Mouse (Mus musculus): ENCODE measurements at regions not wholly inside any gene's neighbourhood (a gene's known extent, or its start where the extent isn't known, plus 50 kb on each side); places are given as distances from the start of the nearest gene placed in this dataset.
"Not testable (repeated sequence)": the region's sequence is repeated elsewhere in the genome, so short reads cannot be mapped to it uniquely, and the experiment has no call there.

DNA sequence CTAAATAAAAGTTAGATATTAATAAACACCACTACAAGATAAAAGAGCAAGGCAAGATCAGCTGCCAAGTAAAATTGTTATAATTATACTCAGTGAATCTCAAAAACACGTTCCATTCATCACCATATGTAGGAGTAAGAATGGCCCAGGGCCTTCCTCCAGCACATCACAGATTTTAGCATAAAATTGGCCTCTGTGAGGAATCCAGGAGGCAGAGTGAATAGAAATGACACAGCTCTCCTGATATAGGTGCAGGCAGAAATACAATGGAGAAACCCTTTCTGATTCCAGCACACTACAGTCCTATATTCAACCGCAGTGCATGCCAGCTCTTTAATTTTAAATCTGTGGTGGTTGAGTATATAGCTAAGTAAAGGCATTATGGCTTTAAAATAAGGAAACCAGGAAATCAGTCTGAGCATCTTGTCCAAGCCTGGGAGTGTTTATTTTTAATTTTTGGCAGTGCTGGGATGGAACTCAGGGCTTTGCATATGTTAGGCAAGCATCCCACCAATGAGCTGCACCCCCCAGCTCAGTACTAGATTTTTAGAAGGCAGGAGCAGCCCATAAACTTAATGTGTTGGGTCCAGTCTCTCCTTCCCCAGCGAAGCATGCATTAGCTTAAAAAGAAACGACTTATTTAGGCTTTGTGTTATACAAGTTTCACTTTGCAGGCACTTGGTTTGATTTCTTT, 158.3 kb upstream of the Ptprz1 start:
- in situ Hi-C loops (cut with MboI; ENCODE audit: unreplicated experiment in 2 of 2) = no loop called here

DNA sequence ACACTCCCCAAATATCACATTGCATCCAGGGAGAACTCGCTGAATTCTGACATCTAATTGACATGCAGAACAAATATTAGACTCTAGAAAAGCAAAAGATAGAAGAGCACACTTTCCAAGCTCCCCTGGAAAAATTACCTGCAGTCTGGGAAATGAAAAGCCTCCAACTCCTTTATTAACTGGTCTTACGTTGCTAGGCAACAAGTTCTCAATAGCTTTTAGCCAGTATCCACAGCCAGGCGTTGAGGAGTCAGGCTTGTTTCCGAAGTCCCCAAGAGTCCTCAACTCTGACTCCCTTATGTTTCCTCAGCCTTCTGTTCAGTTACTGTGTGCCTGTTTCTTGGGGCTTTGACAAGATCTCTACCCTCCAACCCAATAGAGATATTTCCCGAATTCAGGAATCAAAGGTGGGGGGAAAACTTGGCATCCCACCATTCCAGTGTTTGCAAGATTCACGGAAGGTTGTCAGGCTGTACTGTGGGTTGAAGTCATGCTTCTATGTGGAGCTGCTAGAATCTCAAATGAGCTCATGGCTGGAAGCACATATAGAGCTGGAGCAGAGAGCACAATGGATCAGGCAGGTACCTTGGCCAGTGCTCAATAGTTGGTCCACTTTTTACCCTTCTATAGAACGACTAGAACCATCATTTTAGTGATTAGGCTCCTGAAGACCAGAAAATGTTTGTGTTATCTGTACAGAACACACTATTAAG, 159.0 kb upstream of the Ptprz1 start:
- in situ Hi-C loops (cut with MboI; ENCODE audit: unreplicated experiment in 2 of 2) = no loop called here

DNA sequence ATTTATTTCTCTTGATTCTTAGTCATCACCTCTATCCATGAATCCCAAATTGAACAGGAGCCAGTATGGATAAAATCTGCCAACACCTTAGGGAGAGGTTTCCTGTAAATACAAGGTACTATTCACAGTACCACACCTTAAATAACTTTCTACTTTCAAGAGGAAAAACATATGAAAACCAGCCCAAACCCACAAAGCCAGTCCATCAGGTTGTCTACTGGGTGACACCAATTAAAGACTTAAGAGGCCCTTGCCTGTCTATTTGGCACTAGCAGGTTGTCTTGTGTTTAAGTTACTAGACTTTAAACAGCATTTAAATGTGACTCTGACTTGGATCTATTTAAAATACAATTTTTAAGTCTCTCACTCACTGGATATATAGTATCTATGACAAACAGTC, 177.1 kb upstream of the Ptprz1 start:
- in situ Hi-C loops (cut with MboI; ENCODE audit: unreplicated experiment in 2 of 2) = no loop called here

DNA sequence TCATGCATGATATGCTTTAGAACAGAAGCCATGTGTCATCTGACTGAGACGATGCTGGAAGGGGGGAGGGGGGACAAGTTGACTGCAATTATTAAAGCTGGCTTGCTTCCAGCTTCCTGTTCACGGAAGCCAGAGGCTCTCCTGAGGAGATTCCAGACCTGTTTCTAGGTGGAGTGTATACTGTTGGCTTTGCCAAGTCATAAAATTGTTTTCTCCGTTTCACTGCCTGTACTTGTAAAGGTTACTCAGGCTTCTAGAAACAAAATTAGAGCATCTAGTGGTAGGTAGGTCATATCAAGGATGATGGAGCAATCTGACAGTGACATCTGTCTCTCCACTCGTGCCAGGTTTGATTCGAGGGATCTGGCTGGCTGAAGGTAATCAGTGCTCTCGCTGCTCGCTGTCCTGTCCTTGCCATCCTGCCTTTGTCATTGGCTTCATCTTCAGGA, 186.6 kb upstream of the Ptprz1 start:
- in situ Hi-C loops (cut with MboI; ENCODE audit: unreplicated experiment in 2 of 2) = no loop called here

DNA sequence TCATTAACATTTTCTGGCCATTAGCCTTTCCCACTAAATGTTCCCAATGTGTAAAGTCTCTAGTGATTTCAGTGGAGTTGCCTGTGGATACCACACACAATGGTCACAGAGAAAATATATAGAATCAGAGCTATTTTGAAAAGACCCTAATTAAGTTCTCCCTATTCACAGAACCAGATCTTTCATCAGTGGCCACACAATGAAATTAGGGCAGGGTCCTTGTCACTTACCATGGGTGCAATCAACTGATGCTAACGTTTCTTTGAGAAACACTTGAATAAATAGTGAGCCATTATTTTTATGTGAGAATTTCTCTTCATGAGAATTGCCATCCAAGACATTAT, 200.7 kb upstream of the Ptprz1 start:
- in situ Hi-C loops (cut with MboI; ENCODE audit: unreplicated experiment in 2 of 2) = no loop called here

DNA sequence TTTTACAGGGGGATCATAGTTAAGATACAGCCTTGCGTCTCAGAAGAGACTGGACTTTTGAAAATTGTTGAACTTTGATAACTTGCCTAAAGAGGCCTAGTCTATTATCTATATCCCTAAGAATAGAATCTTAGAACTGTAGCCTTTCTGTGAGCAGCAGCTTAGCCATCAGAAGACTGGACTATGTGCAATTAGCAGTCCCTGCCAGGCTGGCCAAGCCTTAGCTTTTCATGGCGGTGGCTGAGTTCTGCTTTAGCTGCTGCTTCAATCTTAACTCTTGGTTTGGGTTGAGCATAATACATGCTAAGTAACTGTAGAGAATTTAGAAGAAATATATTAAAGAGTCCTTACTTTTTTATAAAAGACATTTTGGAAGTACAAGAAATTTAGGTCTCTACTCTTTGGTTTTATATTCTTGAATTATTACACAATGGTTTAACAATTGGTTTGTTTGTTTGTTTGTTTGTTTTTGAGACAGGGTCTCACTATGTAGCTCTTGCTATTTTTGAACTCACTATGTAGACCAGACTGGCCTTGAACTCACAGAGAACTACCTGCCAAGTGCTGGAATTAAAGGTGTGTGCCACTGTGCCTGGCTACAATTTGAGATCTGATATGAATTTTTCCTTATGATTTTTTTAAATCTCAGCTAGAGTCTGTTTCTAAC, 201.2 kb upstream of the Ptprz1 start:
- in situ Hi-C loops (cut with MboI; ENCODE audit: unreplicated experiment in 2 of 2) = no loop called here

DNA sequence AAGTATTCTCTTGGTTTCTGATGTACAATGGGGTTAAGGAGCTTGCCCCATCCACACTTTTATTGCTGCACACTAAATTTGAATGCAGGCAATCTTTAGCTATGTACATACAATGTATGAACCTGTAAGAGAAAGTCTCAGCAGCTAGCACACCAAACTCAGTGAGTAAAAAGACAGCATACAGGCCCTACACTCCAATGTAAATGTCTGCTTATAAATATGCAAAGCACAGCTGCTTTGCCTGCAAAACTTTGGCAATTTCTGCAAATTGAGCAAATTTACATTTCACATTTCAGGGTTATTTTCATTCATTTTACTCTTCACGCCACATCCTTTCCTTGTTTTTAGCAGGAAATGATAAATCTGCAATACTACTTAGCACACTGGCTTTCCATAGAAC, 203.8 kb upstream of the Ptprz1 start:
- in situ Hi-C loops (cut with MboI; ENCODE audit: unreplicated experiment in 2 of 2) = no loop called here

DNA sequence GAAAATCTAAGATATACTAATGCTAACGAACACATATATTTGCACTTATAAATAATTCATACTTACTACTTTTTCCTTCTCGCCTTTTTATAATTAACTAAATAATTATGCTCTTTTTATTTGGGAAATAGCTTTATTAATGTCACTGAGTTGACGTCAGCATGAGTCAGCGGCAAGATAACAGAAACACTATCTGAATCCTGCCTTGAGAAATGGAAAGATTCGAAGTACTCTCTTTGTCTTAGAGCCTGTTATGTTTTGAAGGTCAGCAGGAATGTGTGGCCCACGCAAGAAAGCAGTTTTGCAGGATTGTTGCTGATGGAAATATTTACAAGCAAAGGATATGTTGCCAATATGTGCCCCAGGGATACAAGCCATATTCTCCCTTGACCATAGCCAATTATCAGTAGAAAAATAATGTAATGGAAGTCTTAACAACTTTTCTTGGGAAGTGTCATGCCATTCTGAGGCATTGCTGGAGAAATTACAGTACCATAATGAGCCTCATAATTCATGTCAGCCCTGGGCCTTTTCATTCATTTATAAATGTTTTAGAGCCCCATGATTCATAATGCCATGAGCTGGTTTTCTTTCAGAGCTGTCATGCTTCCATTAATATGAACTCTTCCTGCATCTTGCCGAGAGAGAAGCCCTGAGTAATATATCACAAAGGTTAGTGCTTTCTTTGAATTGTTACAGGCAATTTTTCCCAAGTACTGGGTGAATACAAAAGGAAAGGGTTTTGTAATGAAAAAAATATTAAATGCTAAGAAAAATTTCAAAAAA, 206.9 kb upstream of the Ptprz1 start:
- in situ Hi-C loops (cut with MboI; ENCODE audit: unreplicated experiment in 2 of 2) = no loop called here

DNA sequence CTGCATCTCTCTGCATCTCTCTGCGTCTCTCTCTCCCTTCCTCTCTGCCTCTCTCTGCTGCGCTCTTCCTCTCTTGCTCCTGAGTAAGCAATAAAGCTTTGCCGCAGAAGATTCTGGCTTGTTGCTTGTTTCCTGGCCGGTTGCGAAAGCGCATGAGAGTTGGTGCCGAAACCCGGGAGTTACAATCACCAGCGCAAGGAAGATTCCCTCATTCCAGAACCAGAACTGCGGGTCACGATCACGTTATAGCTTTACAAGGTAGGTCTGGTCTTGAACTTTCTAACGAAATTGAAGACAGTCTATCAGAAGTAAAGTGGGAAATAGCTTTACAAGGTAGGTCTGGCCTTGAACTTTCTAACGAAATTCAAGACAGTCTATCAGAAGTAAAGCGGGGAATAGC, 217.9 kb upstream of the Ptprz1 start:
- in situ Hi-C loops (cut with MboI; ENCODE audit: unreplicated experiment in 2 of 2) = not testable (repeated sequence)

DNA sequence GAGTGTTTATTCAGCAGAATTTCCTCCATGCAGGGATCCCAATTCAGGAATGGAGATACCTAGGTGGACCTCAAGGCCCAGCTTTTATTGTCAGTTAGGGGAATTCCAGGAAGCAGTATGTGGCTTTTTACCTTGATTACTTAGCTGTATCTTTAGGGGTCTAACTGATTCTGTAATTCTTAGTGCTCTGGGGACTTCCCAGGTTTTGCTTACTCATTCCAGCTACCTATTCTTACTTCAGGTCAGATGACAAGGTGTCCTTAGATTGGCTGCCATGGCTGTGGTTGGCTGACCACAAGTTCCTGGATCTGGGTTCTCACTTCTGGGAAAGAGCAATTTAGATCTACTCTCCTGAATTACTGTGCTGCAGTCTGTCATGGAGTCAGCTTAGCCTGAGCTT, 235.2 kb upstream of the Ptprz1 start:
- in situ Hi-C loops (cut with MboI; ENCODE audit: unreplicated experiment in 2 of 2) = no loop called here

DNA sequence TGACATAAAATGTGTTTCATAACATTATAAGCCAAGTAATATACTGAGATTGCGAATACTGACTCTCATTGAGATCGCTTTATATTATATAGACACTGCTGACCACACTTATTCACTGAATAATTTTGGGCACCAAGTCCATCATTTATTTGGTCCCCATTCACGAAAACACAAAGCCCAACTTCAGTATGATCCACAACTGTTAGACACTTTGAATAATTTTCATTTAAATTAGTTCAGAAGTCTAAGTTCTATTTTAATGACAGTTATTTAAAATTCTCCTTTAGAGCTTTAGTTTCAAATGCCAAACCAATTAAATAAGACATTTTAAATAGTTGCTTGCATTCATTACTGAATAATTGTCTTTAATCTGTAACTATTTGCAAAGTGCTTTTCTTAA, 240.2 kb upstream of the Ptprz1 start:
- in situ Hi-C loops (cut with MboI; ENCODE audit: unreplicated experiment in 2 of 2) = no loop called here

DNA sequence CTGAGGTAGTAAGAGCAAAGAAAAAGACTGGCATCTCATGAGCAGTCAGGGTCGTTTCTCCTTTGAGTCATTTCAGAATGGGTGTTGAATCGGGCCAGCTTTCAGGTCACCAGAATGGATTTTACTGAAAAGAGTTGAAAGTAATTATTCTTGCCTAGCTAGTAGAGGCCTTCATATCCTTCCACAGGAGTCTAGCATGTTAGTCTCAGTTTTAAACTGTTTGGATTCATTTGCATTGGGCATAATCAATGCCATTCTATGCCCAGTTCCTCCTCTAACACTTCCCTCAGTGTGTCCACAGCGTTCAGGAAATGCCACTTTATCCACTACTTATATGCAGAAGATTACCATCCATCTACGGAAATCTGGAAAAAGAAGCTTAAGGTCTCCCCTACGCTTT, 240.6 kb upstream of the Ptprz1 start:
- in situ Hi-C loops (cut with MboI; ENCODE audit: unreplicated experiment in 2 of 2) = no loop called here

DNA sequence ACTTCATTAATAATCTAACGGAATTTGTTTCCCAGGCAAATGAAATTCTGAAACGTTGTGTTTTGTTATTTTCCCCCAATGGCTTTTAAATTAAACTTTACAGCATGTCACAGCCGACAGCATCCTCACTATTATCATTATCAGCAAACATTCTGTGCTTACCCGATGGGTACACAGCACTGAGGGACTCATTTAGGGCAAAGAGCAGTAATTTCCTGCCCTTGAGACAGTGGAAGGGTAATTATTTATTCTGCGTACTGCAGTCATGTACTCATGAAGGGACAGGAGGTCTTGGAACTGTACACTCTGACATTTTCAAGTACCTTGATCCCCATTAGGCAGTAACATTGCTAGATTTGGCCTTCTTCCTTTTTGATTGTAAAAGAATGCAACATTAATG, 235.5 kb upstream of the Fam3c start:
- in situ Hi-C loops (cut with MboI; ENCODE audit: unreplicated experiment in 2 of 2) = no loop called here

DNA sequence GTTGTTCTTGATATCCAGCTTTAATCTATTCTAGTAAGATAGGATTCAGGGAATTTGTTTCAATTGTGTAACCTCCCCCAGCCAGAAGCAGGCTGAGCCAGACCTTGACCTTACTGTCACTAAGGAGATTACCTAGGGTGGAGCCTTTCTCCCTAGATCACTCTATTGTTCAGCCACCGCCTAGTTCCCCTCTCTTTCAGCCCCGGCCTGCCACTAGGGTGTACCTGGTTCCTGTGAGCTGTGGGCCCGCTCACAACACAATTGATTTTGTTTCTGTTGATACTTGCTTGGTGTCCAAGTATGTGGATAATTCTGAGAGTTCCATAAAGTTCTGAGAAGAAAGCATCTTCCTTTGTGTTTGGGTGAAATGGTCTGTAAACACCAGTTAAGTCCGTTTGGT, 228.8 kb upstream of the Fam3c start:
- in situ Hi-C loops (cut with MboI; ENCODE audit: unreplicated experiment in 2 of 2) = no loop called here

DNA sequence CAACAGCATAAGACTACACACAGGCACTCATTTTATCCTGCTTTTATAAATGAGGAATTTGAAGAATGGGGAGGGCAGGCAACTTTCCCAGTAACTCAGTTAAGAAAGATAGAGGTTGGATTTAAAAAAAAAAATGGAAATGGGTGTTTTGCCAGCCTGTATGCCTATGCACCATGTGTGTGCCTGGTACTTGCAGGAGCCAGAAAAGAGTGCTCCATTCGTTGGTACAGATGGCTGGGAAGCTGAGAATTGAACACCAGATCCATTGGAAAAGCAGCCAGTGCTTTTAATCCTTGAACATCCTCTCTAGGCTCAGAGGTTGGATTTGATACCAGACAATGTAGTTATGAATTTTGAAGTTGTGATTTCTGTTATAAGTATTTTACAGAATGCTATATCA, 216.9 kb upstream of the Fam3c start:
- in situ Hi-C loops (cut with MboI; ENCODE audit: unreplicated experiment in 2 of 2) = no loop called here

DNA sequence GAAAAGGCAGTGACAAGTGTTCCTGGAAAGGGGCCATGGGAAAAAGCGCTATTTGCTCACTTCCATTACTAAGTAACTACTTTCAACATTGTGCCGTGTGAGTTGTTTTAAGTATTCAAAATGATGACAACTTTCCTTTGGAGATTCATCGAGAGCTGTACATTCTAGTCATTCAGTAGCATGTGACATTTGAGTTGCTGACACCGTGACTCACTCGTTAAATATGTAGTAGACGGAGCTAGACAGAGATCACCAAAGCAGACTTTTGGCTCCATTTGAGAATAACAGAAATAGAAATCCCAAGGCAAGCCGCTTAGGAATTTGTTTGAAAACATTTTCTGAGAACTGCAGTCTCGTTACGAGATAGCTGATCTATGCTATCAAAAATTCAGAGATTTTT, 211.8 kb upstream of the Fam3c start:
- in situ Hi-C loops (cut with MboI; ENCODE audit: unreplicated experiment in 2 of 2) = no loop called here

DNA sequence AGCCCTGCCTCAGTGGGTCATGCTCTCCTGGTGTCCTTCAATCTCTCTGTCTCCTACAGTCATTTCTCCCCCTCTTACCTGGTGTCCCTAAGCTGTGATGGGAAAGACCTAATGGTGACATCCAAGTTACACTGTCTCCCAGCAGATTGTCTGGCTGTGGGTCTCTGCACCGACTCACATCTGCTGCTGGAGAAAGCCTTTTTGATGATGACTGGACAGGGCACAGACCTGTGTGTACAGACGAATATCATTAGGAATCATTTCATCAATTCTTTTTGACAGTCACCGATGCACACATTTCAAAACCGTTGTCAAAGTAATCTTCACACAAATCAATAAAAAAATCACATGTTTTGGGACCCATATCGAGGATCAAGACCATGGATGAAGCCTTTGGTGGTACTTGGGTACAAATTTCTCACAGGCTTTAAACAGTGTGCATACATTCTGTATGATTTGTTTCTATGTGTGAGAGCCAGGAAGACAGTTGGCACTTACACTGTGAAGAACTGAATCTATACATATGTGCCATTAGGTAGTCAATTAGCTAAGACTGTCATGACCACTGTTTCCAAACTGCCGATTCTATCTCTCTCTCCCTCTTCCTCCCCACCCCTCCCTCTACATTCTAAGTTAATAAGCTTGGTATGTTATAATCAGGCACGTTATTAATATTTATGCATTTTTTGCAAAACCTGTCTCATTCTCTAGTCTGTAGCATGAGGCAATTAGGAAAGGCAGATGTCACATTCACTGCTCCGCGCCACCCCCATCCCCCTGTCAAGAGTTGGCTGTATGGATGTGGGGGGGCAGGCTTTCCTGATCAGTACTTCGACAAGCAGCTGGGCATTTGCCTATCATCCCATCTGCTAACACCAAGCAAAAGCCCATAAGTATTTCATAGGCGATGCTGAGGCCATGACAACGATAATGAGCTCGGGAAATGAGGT, 192.5 kb upstream of the Fam3c start:
- in situ Hi-C loops (cut with MboI; ENCODE audit: unreplicated experiment in 2 of 2) = no loop called here

DNA sequence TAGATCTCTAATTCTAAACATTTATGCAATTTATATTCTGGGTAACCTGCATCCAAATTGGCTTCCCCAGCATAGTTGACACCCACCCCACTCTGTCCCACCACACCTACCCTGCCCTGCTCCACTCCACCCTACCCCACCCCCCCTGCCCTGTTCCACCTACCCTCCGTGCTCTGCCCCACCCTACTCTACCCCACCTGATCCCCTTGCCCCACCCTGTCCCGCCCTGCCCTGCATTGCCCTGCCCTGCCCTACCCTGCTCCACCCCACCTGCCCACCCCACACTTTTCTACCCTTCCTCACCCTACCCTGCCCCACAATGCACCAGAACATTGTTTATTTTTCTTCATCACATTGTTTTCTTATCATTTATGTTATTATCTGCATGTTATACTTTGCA, 185.6 kb upstream of the Fam3c start:
- in situ Hi-C loops (cut with MboI; ENCODE audit: unreplicated experiment in 2 of 2) = no loop called here

DNA sequence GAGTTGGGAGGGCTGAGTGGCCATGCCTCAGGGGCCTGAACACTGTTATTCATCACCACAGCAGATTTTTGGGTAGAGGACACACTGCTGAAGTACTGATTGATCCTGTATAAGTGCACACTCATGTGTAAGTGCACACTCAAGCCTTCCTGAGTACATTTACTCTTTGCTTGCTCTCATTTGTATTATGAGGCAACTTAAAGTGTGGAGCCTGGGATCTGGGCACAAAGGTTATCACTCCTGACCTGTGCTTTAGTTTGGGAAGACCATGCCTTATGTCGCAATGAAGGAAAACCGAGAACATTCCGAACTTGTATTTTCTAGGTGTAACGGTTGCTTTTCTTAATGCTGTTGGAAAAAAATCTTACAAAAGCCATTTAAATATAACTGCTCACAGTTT, 182.2 kb upstream of the Fam3c start:
- in situ Hi-C loops (cut with MboI; ENCODE audit: unreplicated experiment in 2 of 2) = no loop called here

DNA sequence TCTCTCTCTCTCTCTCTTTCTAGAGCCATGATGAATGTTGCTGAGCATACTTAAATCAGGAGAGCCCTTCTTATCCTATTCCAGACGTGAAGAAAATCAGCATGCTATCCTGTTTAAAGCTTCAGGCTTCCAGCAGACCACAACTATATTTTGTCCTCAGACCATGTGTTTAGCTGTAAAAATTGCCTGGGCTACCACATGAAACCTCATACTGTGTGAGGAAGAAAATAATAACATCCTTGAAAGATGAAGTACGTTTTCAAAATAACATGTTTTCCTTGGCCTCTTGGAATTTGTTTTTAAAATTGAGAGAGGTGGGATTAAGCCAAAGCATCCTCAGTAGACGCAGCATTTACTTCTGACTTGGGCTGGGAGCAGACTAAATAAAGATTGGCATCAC, 168.3 kb upstream of the Fam3c start:
- in situ Hi-C loops (cut with MboI; ENCODE audit: unreplicated experiment in 2 of 2) = loop anchor here in 1 of 2 experiments (25.0 kb wide), 1 partner anchor 737 kb away; no protein-coding TSS in a partner anchor
